Mouse (Mus musculus) brain, embryonic 14.5 days (tissue): Measurements from ENCODE around the gene Bri3.

ENCODE experiments used
- CTCF ChIP-seq: fragments of 200-500 bp; IDR thresholded peaks from 2 replicates; pipeline ENCODE4 v1.5.1; 2012; ENCODE audit warnings: inconsistent platforms, mild to moderate bottlenecking, moderate library complexity, borderline replicate concordance; ENCODE audit not compliant: insufficient read depth, insufficient read length; ENCODE audit errors: extremely low read depth
- POLR2A ChIP-seq: fragments of 200-500 bp; IDR thresholded peaks from 2 replicates; pipeline ENCODE4 v1.6.1; 2012; ENCODE audit warnings: mild to moderate bottlenecking, inconsistent platforms, borderline replicate concordance; ENCODE audit not compliant: poor library complexity, insufficient read depth, insufficient read length, severe bottlenecking; ENCODE audit errors: extremely low read depth

DNA sequence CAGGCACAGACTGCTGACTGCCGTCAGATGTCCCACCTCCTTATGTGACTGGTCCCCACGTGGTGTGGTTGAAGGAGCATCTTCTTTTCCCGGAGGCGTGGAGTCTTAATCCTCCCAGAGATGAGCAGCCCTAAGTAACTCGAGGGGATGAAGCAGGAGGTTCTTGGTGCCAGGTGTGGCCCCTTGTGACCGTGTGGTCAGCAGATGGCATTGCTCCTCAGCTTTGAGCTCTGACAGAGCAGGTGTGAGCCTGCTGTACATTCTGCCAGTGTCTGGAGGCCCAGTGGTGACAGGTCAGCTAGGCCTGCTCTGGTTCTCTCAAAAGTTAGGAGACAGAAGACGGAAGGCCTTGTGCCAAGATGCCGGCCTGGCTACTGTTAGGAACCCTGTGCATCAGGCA lies 16.2 kb downstream of the Bri3 start:
- no peak for TF ChIP-seq CTCF
- no peak for TF ChIP-seq POLR2A
